Mouse (Mus musculus): ENCODE measurements around the gene 6430628N08Rik. TPM values are rescaled to one million over a fixed set of nuclear protein-coding genes. Genes with fewer than 3 reads are reported as not detected.

The 6430628N08Rik gene
- polyA plus RNA-seq, 1 experiment from 2014 or later: not detected

DNA sequence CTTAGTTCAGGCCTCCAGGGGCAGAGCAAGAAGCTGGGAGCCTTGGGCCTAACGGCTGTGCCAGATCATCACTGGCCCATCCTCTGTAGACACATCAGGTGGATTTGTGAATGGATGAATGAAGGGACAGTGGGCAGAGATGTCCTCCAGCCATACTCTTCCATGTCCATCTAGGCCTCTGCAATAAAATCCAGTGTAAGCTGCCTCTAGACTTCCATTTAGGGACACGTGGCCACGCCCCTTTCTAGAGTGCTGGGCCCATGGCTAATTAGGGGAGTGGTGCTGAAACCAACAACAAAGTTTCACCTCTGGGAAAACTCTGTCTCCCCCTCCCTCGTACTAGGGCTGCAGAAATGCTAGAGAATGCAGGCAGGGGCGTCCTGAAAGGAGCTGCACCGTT, 399 bp upstream of the 6430628N08Rik start:
- no peaks in the 10 kb centered on the region for H3K9me3 ChIP-seq

DNA sequence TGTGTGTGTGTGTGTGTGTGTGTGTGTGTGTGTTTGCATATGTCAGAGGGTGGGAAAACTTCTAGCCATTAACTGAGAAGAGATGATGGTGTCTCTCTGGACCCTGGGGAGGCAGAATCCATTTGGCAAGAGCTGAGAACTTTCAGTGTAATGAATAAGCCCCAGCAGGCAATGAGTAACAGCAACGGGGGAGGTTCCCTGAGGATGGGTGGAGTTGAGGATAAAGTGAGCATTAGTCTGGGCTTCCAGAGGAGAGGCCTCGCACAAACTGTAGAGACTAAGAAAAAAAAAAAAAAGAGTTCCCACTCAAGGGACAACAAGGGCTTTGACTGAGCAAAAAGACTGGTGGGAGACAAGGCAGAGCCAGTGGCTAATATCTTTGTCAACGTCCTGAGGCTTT, 3.8 kb downstream of the 6430628N08Rik start:
- Histone ChIP-seq H3K27me3 (replicated peaks) (peaks cover 71% of the 10 kb centered on the region), H3K9ac (no peak overlapping the region), H3K9me3 (no peaks in the 10 kb centered on the region), H3K4me2 (replicated peaks) (no peak overlapping the region), H3K36me3 (no peaks in the 10 kb centered on the region), H3K4me1 (peaks cover 20% of the 10 kb centered on the region), H3K4me3 (no peak overlapping the region), H3K27ac (no peak overlapping the region)
- no peak for ATAC-seq (ENCODE audit: low FRiP score, low read depth)
- 23% methylated on average over 3 of the region's 3 CpGs for WGBS

More for the DNA sequence above, 399 bp upstream of the 6430628N08Rik start:
- Histone ChIP-seq H3K27ac (no peak overlapping the region), H3K4me1 (peaks cover 11% of the 10 kb centered on the region), H3K9ac (0 out of 2 replicates have a peak overlapping the region, but pooled peaks have one; percentile 17), H3K36me3 (no peaks in the 10 kb centered on the region), H3K27me3 (replicated peaks) (peaks cover 39% of the 10 kb centered on the region), H3K4me3 (peak overlapping the region; percentile 19; the same call in 1 of the 2 replicates), H3K4me2 (replicated peaks) (peak overlapping the region; percentile 64)
- ATAC-seq (ENCODE audit: low FRiP score, low read depth): peak; percentile 39; the same call in 1 of the 2 replicates
- 8% methylated on average over 6 of the region's 6 CpGs for WGBS

DNA sequence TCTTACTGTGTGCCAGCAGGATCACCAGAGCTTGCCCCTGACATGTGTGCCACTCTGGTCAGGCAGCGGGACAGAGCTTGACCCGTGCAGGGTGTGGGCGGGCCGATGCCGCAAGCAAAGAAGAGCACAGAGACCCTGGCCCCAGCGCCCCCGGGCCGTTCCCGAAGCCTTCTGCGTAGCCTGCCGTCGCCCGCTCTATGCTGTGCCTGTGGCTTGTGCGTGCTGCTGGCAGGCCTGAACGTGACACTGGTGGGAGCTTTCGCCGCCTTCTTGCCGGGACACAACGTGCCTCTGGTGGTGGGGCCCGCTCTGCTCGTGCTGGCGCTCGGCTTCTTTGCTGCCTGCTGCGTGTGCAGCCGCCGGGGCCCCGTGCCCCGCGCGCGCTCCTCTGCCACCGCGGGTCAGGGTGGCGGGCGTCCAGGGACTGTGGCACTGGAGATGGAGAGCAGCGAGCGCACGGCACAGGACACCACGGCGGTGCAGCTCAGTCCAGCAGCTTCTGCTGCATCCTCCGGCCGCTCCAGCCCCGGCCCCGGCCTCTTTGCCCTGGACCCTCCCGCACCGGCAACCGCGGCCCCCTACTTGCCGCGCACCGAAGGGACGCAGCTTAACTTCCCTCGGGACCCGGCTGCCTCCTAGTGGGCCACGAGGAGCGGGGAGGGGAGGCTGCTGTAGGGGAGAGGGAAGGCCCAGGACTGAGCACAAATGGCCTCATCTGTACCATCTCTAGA, 7.6 kb downstream of the 6430628N08Rik start:
- peaks cover 71% of the 10 kb centered on the region for H3K27me3 ChIP-seq (replicated peaks)
- peak overlapping the region; percentile 40 for H3K4me3 ChIP-seq
- peaks cover 9% of the 10 kb centered on the region for H3K4me1 ChIP-seq
- peak overlapping the region; percentile 56 for H3K9ac ChIP-seq
- peak; percentile 65 for ATAC-seq (ENCODE audit: low FRiP score, low read depth)
- H3K4me2 ChIP-seq (replicated peaks): peak overlapping the region; percentile 92
- no peaks in the 10 kb centered on the region for H3K9me3 ChIP-seq
- WGBS: under 1% methylated on average over 56 of the region's 56 CpGs
- no peaks in the 10 kb centered on the region for H3K36me3 ChIP-seq
- no peak overlapping the region for H3K27ac ChIP-seq

DNA sequence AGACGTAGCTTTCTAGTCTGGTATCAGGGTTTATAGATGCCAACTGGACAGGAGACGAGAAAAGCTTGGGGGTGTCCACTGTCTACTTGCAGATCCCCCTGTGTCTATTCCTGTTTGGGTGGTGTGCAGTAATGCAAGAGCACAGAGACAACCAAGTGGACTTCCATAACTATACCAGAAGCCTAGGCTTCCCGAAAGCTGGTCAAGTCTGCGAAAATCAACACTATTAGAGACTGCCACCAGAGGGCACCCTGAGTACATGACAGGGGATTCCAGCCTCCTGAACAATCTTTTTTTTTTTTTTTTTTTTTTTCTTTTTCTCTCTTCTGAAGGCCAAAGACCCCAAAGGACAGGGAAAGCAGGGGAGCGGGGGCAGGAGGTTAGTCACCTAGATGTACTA, 12.4 kb downstream of the 6430628N08Rik start:
- Histone ChIP-seq H3K4me1 (peaks cover 31% of the 10 kb centered on the region), H3K36me3 (no peaks in the 10 kb centered on the region), H3K4me2 (replicated peaks) (no peak overlapping the region), H3K9ac (no peak overlapping the region), H3K27me3 (replicated peaks) (peaks cover 93% of the 10 kb centered on the region), H3K9me3 (no peaks in the 10 kb centered on the region), H3K4me3 (no peak overlapping the region), H3K27ac (no peak overlapping the region)
- WGBS: 19% methylated on average over 5 of the region's 5 CpGs
- ATAC-seq (ENCODE audit: low FRiP score, low read depth): no peak

DNA sequence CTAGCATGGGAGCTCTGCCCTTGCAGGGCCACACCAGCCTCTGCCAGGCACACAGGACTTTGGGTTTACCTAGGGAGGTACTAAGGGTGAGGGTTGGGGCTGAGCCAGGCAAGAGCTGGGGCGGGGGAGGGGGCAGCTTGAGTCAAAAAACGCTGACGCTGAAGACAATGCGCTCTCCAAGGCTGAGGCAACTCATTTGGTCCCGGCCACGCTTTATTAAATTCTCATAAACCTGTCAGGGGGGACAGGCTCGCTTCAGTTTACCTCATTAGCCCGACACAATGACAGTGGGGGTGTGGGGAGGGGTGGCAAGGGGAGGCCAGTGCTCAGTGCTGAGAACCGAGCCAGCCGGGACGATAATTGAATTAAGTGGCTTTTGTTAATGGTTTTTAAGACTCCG, 13.9 kb downstream of the 6430628N08Rik start:
- H3K4me3 ChIP-seq: no peak overlapping the region
- WGBS: 3% methylated on average over 12 of the region's 12 CpGs
- no peaks in the 10 kb centered on the region for H3K9me3 ChIP-seq
- H3K4me2 ChIP-seq (replicated peaks): peak overlapping the region; percentile 14; the same call in 1 of the 2 replicates
- no peaks in the 10 kb centered on the region for H3K36me3 ChIP-seq
- H3K4me1 ChIP-seq: peaks cover 24% of the 10 kb centered on the region
- peak; percentile 91 for ATAC-seq (ENCODE audit: low FRiP score, low read depth)
- H3K27ac ChIP-seq: no peak overlapping the region
- peaks cover 93% of the 10 kb centered on the region for H3K27me3 ChIP-seq (replicated peaks)
- H3K9ac ChIP-seq: no peak overlapping the region

DNA sequence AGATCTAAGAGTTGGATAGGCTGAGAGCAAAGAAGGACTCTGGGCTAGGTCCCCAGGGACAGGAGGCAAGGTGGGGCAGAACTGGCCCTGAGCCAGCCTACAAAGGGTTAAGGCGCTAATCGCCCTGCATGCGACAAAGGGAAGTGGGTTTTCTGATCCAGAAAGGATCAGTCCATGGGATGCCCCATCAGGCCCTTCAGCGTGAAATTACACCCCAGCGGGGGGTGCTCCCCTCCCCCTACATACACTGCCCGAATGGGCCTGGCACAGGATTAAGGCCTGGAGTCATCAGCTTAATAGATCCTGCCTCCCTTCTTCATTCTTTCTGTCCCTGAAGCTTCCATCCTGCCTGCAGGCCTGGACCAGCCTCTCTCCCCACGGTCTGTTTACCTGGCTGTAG, 15.2 kb downstream of the 6430628N08Rik start:
- H3K9me3 ChIP-seq: no peaks in the 10 kb centered on the region
- no peak overlapping the region for H3K4me2 ChIP-seq (replicated peaks)
- WGBS: 1% methylated on average over 7 of the region's 7 CpGs
- peaks cover 88% of the 10 kb centered on the region for H3K27me3 ChIP-seq (replicated peaks)
- no peaks in the 10 kb centered on the region for H3K36me3 ChIP-seq
- no peak overlapping the region for H3K4me3 ChIP-seq
- peak; percentile 42; the same call in 1 of the 2 replicates for ATAC-seq (ENCODE audit: low FRiP score, low read depth)
- no peak overlapping the region for H3K27ac ChIP-seq
- H3K9ac ChIP-seq: no peak overlapping the region
- peaks cover 24% of the 10 kb centered on the region for H3K4me1 ChIP-seq

DNA sequence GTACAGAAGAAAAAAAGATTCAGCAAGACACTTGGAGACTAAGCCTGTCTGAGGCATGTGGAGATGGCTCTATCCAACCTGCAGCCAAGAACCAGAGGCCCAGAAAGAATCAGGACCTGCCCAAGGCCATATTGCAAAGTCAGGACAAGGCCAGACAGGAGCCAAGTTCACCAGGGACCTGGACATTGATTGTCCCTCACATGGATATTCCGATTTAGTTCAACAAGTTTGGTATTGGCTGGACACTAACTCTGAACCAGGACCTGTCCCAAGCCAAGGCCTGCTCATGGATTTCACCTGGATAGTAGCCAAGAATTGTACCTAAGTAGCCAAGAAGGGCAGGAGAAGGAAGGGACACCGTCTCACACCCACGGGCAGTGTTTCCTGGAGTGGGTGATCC, 16.3 kb downstream of the 6430628N08Rik start:
- ATAC-seq (ENCODE audit: low FRiP score, low read depth): no peak

DNA sequence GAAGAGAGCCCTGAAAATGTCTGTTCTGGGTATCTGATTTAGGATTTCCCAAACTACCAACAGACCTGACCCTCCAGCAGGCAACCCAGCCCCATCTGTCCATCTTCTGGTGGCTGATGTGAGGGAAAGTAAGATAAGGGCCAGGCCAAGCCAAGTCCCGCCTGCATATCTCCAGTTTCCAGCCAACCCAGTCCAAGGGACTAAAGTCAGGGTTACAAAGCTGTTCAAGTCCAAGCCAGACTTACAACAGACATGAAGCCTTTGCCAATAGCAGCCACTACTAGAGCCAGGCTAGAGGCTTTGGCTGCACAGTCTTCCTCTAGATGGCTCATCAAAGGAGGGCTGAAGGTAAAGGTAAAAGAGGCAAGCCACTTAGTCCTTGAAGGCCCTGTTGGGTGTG, 17.5 kb downstream of the 6430628N08Rik start:
- H3K9me3 ChIP-seq: no peaks in the 10 kb centered on the region
- no peak overlapping the region for H3K4me2 ChIP-seq (replicated peaks)
- no peak overlapping the region for H3K4me3 ChIP-seq
- no peak overlapping the region for H3K9ac ChIP-seq
- WGBS: 75% methylated on average over 1 of the region's 1 CpGs
- H3K27me3 ChIP-seq (replicated peaks): peaks cover 86% of the 10 kb centered on the region
- peaks cover 24% of the 10 kb centered on the region for H3K4me1 ChIP-seq
- no peak for ATAC-seq (ENCODE audit: low FRiP score, low read depth)
- no peak overlapping the region for H3K27ac ChIP-seq
- H3K36me3 ChIP-seq: no peaks in the 10 kb centered on the region

More for the DNA sequence above, 16.3 kb downstream of the 6430628N08Rik start:
- Histone ChIP-seq H3K9ac (no peak overlapping the region), H3K4me1 (peaks cover 24% of the 10 kb centered on the region), H3K4me3 (no peak overlapping the region), H3K27me3 (replicated peaks) (peaks cover 87% of the 10 kb centered on the region), H3K4me2 (replicated peaks) (no peak overlapping the region), H3K9me3 (no peaks in the 10 kb centered on the region), H3K36me3 (no peaks in the 10 kb centered on the region), H3K27ac (no peak overlapping the region)
- 89% methylated on average over 3 of the region's 3 CpGs for WGBS

DNA sequence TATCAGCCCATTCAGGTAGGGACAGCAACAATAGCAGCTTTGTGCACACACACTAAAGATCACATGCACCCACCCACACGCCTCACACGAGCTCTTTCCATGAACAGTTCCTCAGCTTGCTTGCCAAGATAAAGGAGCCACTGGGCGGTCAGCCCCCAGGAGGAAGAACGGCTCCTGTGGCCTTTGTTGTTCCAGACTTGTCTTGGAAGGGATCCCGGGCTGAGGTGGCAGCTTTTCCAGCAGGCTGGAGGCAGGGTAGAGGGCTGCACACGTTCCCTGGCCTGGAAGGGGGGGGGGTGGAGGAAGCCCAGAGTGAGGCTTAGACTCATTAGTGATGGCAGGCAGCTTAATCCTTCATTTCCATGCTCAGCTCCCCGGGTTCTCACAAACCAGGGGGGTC, 18.2 kb downstream of the 6430628N08Rik start:
- Histone ChIP-seq H3K27ac (no peak overlapping the region), H3K4me2 (replicated peaks) (no peak overlapping the region), H3K36me3 (no peaks in the 10 kb centered on the region), H3K9ac (no peak overlapping the region), H3K4me1 (peaks cover 24% of the 10 kb centered on the region), H3K4me3 (no peak overlapping the region), H3K27me3 (replicated peaks) (peaks cover 88% of the 10 kb centered on the region), H3K9me3 (no peaks in the 10 kb centered on the region)
- WGBS: 21% methylated on average over 7 of the region's 7 CpGs
- no peak for ATAC-seq (ENCODE audit: low FRiP score, low read depth)

DNA sequence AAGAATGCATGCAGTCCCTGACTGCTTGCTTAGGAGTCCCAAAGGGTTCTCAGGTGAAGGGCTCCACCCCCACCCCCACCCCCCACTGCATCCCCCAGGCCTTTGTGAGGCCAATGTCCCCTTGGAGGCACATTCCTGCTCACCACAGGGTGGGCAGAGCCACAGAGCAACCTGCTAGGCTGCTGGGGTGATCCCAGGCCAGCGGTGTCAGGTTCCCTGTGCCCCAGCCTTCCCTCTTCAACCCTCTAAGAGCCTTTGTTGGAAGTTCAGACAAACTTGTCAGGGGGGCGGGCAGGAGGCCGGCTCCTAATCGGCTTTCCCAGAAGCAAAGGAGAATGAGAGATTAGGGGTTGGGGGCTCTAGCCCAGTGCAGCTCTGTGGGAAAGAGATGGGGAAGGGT, 21.1 kb downstream of the 6430628N08Rik start:
- Histone ChIP-seq H3K9ac (no peak overlapping the region), H3K4me2 (replicated peaks) (no peak overlapping the region), H3K9me3 (no peaks in the 10 kb centered on the region), H3K27me3 (replicated peaks) (peaks cover 81% of the 10 kb centered on the region), H3K4me1 (no peaks in the 10 kb centered on the region), H3K36me3 (no peaks in the 10 kb centered on the region), H3K27ac (no peak overlapping the region), H3K4me3 (no peak overlapping the region)
- 6% methylated on average over 4 of the region's 4 CpGs for WGBS
- no peak for ATAC-seq (ENCODE audit: low FRiP score, low read depth)

DNA sequence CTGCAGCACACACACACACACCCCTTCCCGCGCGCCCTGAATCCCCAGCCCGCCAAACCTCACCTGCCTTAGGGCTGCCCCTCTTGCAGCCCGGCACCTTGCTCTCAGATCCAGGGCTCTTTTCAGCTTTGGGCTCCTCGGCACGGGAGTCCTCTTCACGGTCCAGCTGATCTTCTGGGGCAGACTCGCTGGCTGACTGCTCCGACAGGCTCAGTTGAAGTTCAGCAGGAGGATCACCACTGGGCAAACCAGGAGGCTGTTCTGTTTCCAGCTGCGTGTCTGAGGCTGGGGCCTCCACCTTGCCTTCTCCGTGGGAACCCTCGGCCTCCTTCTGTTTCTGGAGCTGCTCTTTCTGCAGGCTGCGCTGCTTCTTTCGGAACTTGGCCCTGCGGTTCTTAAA, 29.4 kb downstream of the 6430628N08Rik start:
- peaks cover 76% of the 10 kb centered on the region for H3K27me3 ChIP-seq (replicated peaks)
- peaks cover 5% of the 10 kb centered on the region; the same call in 1 of the 2 replicates for H3K4me1 ChIP-seq
- H3K4me3 ChIP-seq: no peak overlapping the region
- no peak overlapping the region for H3K4me2 ChIP-seq (replicated peaks)
- H3K36me3 ChIP-seq: no peaks in the 10 kb centered on the region
- 80% methylated on average over 16 of the region's 16 CpGs for WGBS
- no peak overlapping the region for H3K27ac ChIP-seq
- H3K9me3 ChIP-seq: no peaks in the 10 kb centered on the region
- no peak overlapping the region for H3K9ac ChIP-seq
- no peak for ATAC-seq (ENCODE audit: low FRiP score, low read depth)

DNA sequence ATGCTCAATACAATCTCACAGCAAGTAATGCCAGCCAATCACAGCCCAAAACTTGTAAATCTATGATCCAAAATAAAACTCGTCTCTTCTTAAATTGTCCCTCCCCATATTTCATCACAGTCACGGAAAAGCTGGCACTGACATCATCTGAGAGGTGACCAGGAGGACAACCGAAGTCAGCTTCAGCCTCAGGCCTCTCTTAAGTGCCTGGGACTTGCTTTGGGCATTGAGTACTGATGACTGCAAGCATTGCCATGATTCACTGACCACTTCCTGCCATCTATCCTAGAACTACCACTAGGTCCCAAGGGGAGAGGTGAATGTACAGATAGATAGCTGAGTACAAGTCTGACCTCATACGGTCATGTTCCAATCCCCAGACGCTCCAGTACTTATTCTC, 32.2 kb downstream of the 6430628N08Rik start:
- no peak overlapping the region for H3K4me2 ChIP-seq (replicated peaks)
- WGBS: 86% methylated on average over 5 of the region's 5 CpGs
- no peak for ATAC-seq (ENCODE audit: low FRiP score, low read depth)
- peaks cover 5% of the 10 kb centered on the region; the same call in 1 of the 2 replicates for H3K4me1 ChIP-seq
- H3K27ac ChIP-seq: no peak overlapping the region
- H3K4me3 ChIP-seq: no peak overlapping the region
- no peaks in the 10 kb centered on the region for H3K9me3 ChIP-seq
- no peaks in the 10 kb centered on the region for H3K36me3 ChIP-seq
- H3K27me3 ChIP-seq (replicated peaks): peaks cover 63% of the 10 kb centered on the region
- no peak overlapping the region for H3K9ac ChIP-seq
